ENCODE assay signal across 8 mouse cellular contexts in the genomic region with DNA sequence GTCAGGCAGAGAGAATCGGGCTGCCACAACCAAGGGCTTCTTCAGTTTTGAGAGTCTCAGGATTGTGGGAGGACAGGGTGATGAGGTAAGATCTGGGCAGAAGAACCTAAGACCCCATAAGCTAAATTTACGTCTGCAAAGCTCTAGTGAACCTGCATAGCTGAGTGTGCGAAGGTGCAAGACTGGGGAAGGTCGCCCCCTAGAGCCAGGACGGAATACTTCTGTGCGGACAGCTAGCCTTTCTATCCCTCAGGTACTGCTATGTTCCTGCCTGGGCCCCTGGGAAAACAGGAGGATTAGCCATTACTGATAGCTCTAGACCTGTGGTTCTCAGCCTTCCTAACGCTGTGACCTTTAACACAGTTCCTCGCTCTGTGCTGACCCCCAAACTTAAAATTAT. TPM values are rescaled to one million over a fixed set of nuclear protein-coding genes. Genes with fewer than 3 reads are reported as not detected.
DNase-seq lines count a peak whose midpoint lies in the region; ATAC-seq and TF ChIP-seq lines count a peak whose summit lies in the region.

No protein-coding gene starts in this region.

- H3K4me1 ChIP-seq in neural tube, embryonic 13.5 days (replicated peaks) = peaks cover 11% of the 10 kb centered on the region; the same call in 1 of the 2 replicates
- H3K4me1 ChIP-seq in embryonic facial prominence, embryonic 11.5 days (ENCODE audit: control insufficient read depth, insufficient read depth, low read length) = peaks cover 5% of the 10 kb centered on the region
- peaks cover 5% of the 10 kb centered on the region for H3K4me1 ChIP-seq in midbrain, embryonic 12.5 days

- no peaks in the 10 kb centered on the region for H3K36me3 ChIP-seq in neural tube, embryonic 13.5 days
- H3K36me3 ChIP-seq in embryonic facial prominence, embryonic 11.5 days (replicated peaks; ENCODE audit: control insufficient read depth, insufficient read depth, low read depth, low read length) = no peaks in the 10 kb centered on the region
- no peaks in the 10 kb centered on the region for H3K36me3 ChIP-seq in midbrain, embryonic 12.5 days

- 8% methylated on average over 8 of the region's 8 CpGs for WGBS in neural tube, embryonic 13.5 days
- WGBS in embryonic facial prominence, embryonic 11.5 days = 10% methylated on average over 8 of the region's 8 CpGs
- WGBS in midbrain, embryonic 12.5 days = 6% methylated on average over 8 of the region's 8 CpGs

- DNase-seq in neural tube, embryonic 10.5 days (ENCODE audit: extremely low spot score, low spot score) = no peak
- peak; percentile 78 for DNase-seq in adrenal gland, adult 2 months
- peak; percentile 73 for DNase-seq in embryonic facial prominence, embryonic 11.5 days (ENCODE audit: low spot score)
- peak; percentile 50 for DNase-seq in heart, postnatal 25 days (ENCODE audit: low spot score)
- DNase-seq in left cerebral cortex, adult 2 months (ENCODE audit: extremely low spot score in 1 of 2, low spot score in 2 of 2) = peak; percentile 76 to 83
- peak; percentile 91 for DNase-seq in testis, postnatal 10 days (ENCODE audit: low spot score)

- no peaks in the 10 kb centered on the region for H3K9me3 ChIP-seq in neural tube, embryonic 13.5 days
- H3K9me3 ChIP-seq in embryonic facial prominence, embryonic 11.5 days (replicated peaks; ENCODE audit: control insufficient read depth, low read length) = no peaks in the 10 kb centered on the region
- H3K9me3 ChIP-seq in midbrain, embryonic 12.5 days = no peaks in the 10 kb centered on the region

- H3K27me3 ChIP-seq in neural tube, embryonic 13.5 days = peaks cover 8% of the 10 kb centered on the region
- no peaks in the 10 kb centered on the region for H3K27me3 ChIP-seq in embryonic facial prominence, embryonic 11.5 days (ENCODE audit: control insufficient read depth, insufficient read depth, low read length)
- H3K27me3 ChIP-seq in midbrain, embryonic 12.5 days = peaks cover 31% of the 10 kb centered on the region

- peak; percentile 92 for TF ChIP-seq CTCF in left cerebral cortex, adult 2 months (IDR thresholded peaks at IDR 0.05)

- intact Hi-C loops in heart, postnatal 25 days (cut with DNase I) = loop anchor here (1.0 to 5.0 kb wide), 2 partner anchors 58 to 176 kb away; no protein-coding TSS in a partner anchor
- intact Hi-C loops in left cerebral cortex, adult 2 months (cut with DNase I) = loop anchor here (2.0 to 5.0 kb wide), 2 partner anchors 58 to 109 kb away; no protein-coding TSS in a partner anchor

- no peak overlapping the region for H3K4me2 ChIP-seq in neural tube, embryonic 13.5 days
- H3K4me2 ChIP-seq in embryonic facial prominence, embryonic 11.5 days (ENCODE audit: low read depth, low read length) = no peak overlapping the region
- no peak overlapping the region for H3K4me2 ChIP-seq in midbrain, embryonic 12.5 days (replicated peaks)

- H3K9ac ChIP-seq in neural tube, embryonic 13.5 days = no peak overlapping the region
- no peak overlapping the region for H3K9ac ChIP-seq in embryonic facial prominence, embryonic 11.5 days (replicated peaks; ENCODE audit: low read length)
- no peak overlapping the region for H3K9ac ChIP-seq in midbrain, embryonic 12.5 days (replicated peaks)

- H3K27ac ChIP-seq in neural tube, embryonic 13.5 days (replicated peaks) = no peak overlapping the region
- H3K27ac ChIP-seq in embryonic facial prominence, embryonic 11.5 days (replicated peaks; ENCODE audit: low read depth, low read length) = no peak overlapping the region
- H3K27ac ChIP-seq in left cerebral cortex, adult 2 months = no peak overlapping the region
- no peak overlapping the region for H3K27ac ChIP-seq in midbrain, embryonic 12.5 days (replicated peaks)

- no peak overlapping the region for H3K4me3 ChIP-seq in neural tube, embryonic 13.5 days
- H3K4me3 ChIP-seq in embryonic facial prominence, embryonic 11.5 days (ENCODE audit: low read depth, low read length) = no peak overlapping the region
- H3K4me3 ChIP-seq in left cerebral cortex, adult 2 months = no peak overlapping the region
- no peak overlapping the region for H3K4me3 ChIP-seq in midbrain, embryonic 12.5 days

- 0 out of 2 replicates have a peak, but pooled peaks have one; percentile 37 for ATAC-seq in neural tube, embryonic 13.5 days (ENCODE audit: low read depth)
- ATAC-seq in embryonic facial prominence, embryonic 11.5 days (replicated peaks; ENCODE audit: insufficient number of reproducible peaks, low FRiP score, low TSS enrichment, low read depth) = no peak
- 0 out of 2 replicates have a peak, but pooled peaks have one; percentile 12 for ATAC-seq in midbrain, embryonic 12.5 days (ENCODE audit: low FRiP score, low read depth)

RNA-seq across cellular contexts. Expression of a gene that starts 1.8 kb away (rescaled TPM):
- polyA plus RNA-seq in neural tube, embryonic 13.5 days (2015; fragmentation: Nextera tagmentation; extraction: Ambion mirVana) = 54.5 and 66.0 TPM in 2 replicates
- 100 to 1,000 TPM; 116 to 158 TPM for total RNA-seq in adrenal gland, adult 2 months (2021)
- 204 and 217 TPM in 2 replicates for polyA plus RNA-seq in adrenal gland, adult 2 months (2012; rRNA removed)
- 18.9 and 22.8 TPM in 2 replicates for polyA plus RNA-seq in embryonic facial prominence, embryonic 11.5 days (2014; fragmentation: Nextera tagmentation; extraction: Ambion mirVana)
- 10 to 100 TPM; 76.5 to 83.0 TPM for total RNA-seq in heart, postnatal 25 days (2021)
- 100 to 1,000 TPM; 157 to 161 TPM for total RNA-seq in left cerebral cortex, adult 2 months (2021)
- polyA plus RNA-seq in midbrain, embryonic 12.5 days (2016; fragmentation: Nextera tagmentation; extraction: Ambion mirVana) = 37.8 and 42.0 TPM in 2 replicates

RNA-seq across cellular contexts. Expression of a gene that starts 8.7 kb away (rescaled TPM):
- polyA plus RNA-seq in neural tube, embryonic 13.5 days (2015; fragmentation: Nextera tagmentation; extraction: Ambion mirVana) = 10.8 and 12.0 TPM in 2 replicates
- total RNA-seq in adrenal gland, adult 2 months (2021) = 10 to 100 TPM; 13.4 to 18.6 TPM
- polyA plus RNA-seq in adrenal gland, adult 2 months (2012; rRNA removed) = 44.5 and 52.6 TPM in 2 replicates
- polyA plus RNA-seq in embryonic facial prominence, embryonic 11.5 days (2014; fragmentation: Nextera tagmentation; extraction: Ambion mirVana) = 2.2 and 2.4 TPM in 2 replicates
- total RNA-seq in heart, postnatal 25 days (2021) = 10 to 100 TPM; 20.7 to 26.5 TPM
- total RNA-seq in left cerebral cortex, adult 2 months (2021) = 10 to 100 TPM; 46.5 to 50.4 TPM
- polyA plus RNA-seq in midbrain, embryonic 12.5 days (2016; fragmentation: Nextera tagmentation; extraction: Ambion mirVana) = 8.0 and 8.6 TPM in 2 replicates

RNA-seq across cellular contexts. Expression of a gene that starts 45.4 kb away (rescaled TPM):
- polyA plus RNA-seq in neural tube, embryonic 13.5 days (2015; fragmentation: Nextera tagmentation; extraction: Ambion mirVana) = 0.25 and 0.29 TPM in 2 replicates
- under 1 TPM; 0.35 to 0.66 TPM for total RNA-seq in adrenal gland, adult 2 months (2021)
- 0.38 and 0.66 TPM in 2 replicates for polyA plus RNA-seq in adrenal gland, adult 2 months (2012; rRNA removed)
- polyA plus RNA-seq in embryonic facial prominence, embryonic 11.5 days (2014; fragmentation: Nextera tagmentation; extraction: Ambion mirVana) = not detected in 2 replicates
- total RNA-seq in heart, postnatal 25 days (2021) = 1 to 10 TPM; 1.4 to 1.8 TPM
- total RNA-seq in left cerebral cortex, adult 2 months (2021) = 1 to 10 TPM; 2.8 to 4.7 TPM
- 0.16 and 0.20 TPM in 2 replicates for polyA plus RNA-seq in midbrain, embryonic 12.5 days (2016; fragmentation: Nextera tagmentation; extraction: Ambion mirVana)
